Mouse (Mus musculus) neural tube, embryonic 13.5 days (tissue): ENCODE results near the gene Sp100. TPM values are rescaled to one million over a fixed set of nuclear protein-coding genes. Genes with fewer than 3 reads are reported as not detected.

Source experiments
- ATAC-seq: fragments of 200-750 bp; cut with Nextera tagmentation; 2 replicates; pipeline ENCODE4 v1.8.0; 2017; ENCODE audit warnings: low read depth, mild to moderate bottlenecking, moderate TSS enrichment, moderate library complexity
- H3K27ac ChIP-seq: fragments of 300-500 bp; sonication (generic); replicated peaks from 2 replicates; pipeline ENCODE4 v1.5.1; 2015; ENCODE audit warnings: moderate library complexity, mild to moderate bottlenecking, inconsistent platforms
- H3K27me3 ChIP-seq: fragments of 300-500 bp; sonication (generic); 2 replicates; pipeline ENCODE4 v1.6.1; 2015; ENCODE audit warnings: mild to moderate bottlenecking, inconsistent platforms
- H3K36me3 ChIP-seq: fragments of 300-500 bp; sonication (generic); 2 replicates; pipeline ENCODE4 v1.6.1; 2015; ENCODE audit warnings: mild to moderate bottlenecking, inconsistent platforms
- H3K4me1 ChIP-seq: fragments of 300-500 bp; sonication (generic); replicated peaks from 2 replicates; pipeline ENCODE4 v1.6.1; 2015; ENCODE audit warnings: inconsistent platforms
- H3K4me2 ChIP-seq: fragments of 300-500 bp; sonication (generic); 2 replicates; pipeline ENCODE4 v1.6.1; 2015; ENCODE audit warnings: inconsistent platforms, mild to moderate bottlenecking, moderate library complexity
- H3K4me3 ChIP-seq: fragments of 300-500 bp; sonication (generic); 2 replicates; pipeline ENCODE4 v1.5.1; 2015; ENCODE audit warnings: mild to moderate bottlenecking, inconsistent platforms
- H3K9ac ChIP-seq: fragments of 300-500 bp; sonication (generic); 2 replicates; pipeline ENCODE4 v1.6.1; 2015; ENCODE audit warnings: moderate library complexity, mild to moderate bottlenecking, inconsistent platforms
- H3K9me3 ChIP-seq: fragments of 300-500 bp; sonication (generic); 2 replicates; pipeline ENCODE4 v1.6.1; 2016; ENCODE audit warnings: inconsistent platforms
- whole genome bisulfite sequencing: fragments of 180-500 bp; shearing (Covaris S2); methylation state at CpG from one replicate; pipeline ENCODE4 v1.1.7; 2015; 5-methylcytosine and 5-hydroxymethylcytosine counted together
- polyA plus RNA-seq: library from polyadenylated mRNA; unstranded; fragments of >200 nt; fragmentation: Nextera tagmentation; extraction: Ambion mirVana; gene quantifications from 2 replicates; pipeline ENCODE4 v1.2.1, GENCODE M21; 2015

Sp100 gene
- polyA plus RNA-seq, 1 experiment from 2014 or later: 0.46 TPM

GRCm38 (mm10) chr1:85703245-85704186 is 53.7 kb downstream of the Sp100 start:
- Histone ChIP-seq H3K9me3 (no peaks in the 10 kb centered on the region), H3K27me3 (no peaks in the 10 kb centered on the region), H3K27ac (peak overlapping the region; percentile 47; the same call in 1 of the 2 replicates), H3K4me2 (peak overlapping the region; percentile 56), H3K4me1 (peaks cover 4% of the 10 kb centered on the region; the same call in 1 of the 2 replicates), H3K36me3 (no peaks in the 10 kb centered on the region), H3K4me3 (peak overlapping the region; percentile 38), H3K9ac (peak overlapping the region; percentile 59)
- WGBS: 27% methylated on average over 22 of the region's 22 CpGs
- ATAC-seq: peak; percentile 99

DNA sequence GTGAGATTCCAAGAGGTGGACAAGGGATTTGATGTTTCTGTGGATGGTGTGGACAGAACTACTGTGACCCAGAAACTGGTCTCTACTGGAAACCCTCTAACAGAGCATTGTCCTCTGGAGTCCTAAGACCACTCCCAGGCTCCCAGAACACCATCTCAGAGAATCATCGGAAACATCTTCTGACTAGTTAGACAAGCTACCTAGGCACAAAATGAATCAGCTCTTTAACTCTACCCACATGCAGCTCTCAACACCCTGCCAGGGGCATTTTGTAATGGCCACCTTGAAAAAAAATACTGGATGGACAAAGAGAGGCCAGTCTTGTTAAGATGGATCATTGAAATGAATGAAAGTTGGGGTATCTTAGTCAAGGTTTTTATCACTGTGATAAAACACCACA is 55.8 kb downstream of the Sp100 start:
- Histone ChIP-seq H3K27me3 (no peaks in the 10 kb centered on the region), H3K27ac (no peak overlapping the region), H3K36me3 (no peaks in the 10 kb centered on the region), H3K9me3 (no peaks in the 10 kb centered on the region), H3K4me2 (no peak overlapping the region), H3K9ac (no peak overlapping the region), H3K4me1 (peaks cover 4% of the 10 kb centered on the region; the same call in 1 of the 2 replicates), H3K4me3 (no peak overlapping the region)
- 100% methylated on average over 1 of the region's 1 CpGs for WGBS
- ATAC-seq: no peak

DNA sequence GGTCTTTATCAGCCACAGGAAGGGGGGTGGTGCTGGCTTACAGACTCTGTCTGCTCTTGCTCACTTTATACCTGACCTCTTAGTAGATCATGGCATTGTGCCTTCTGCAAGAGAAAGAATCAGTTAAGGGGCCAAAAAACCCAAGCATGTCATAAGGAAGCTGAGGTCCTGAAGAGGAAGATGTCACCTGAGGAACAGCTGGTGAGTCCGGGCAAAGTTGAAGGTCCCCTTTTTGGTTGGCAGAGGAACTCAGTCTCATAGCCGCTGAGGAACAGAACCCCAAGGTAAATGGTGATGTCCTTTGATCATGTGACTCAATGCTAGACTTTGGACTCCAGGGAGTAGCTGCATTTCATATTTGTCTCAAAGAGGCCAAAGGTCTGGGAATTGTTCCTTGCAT is 57.0 kb downstream of the Sp100 start:
- H3K9me3 ChIP-seq: no peaks in the 10 kb centered on the region
- no peak overlapping the region for H3K4me3 ChIP-seq
- no peak overlapping the region for H3K4me2 ChIP-seq
- H3K27me3 ChIP-seq: no peaks in the 10 kb centered on the region
- peaks cover 4% of the 10 kb centered on the region; the same call in 1 of the 2 replicates for H3K4me1 ChIP-seq
- no peaks in the 10 kb centered on the region for H3K36me3 ChIP-seq
- H3K27ac ChIP-seq: no peak overlapping the region
- H3K9ac ChIP-seq: no peak overlapping the region
- ATAC-seq: no peak
- 90% methylated on average over 2 of the region's 2 CpGs for WGBS

GRCm38 (mm10) chr1:85714501-85714900 is 64.7 kb downstream of the Sp100 start:
- no peak overlapping the region for H3K4me3 ChIP-seq
- H3K27ac ChIP-seq: no peak overlapping the region
- no peak overlapping the region for H3K4me2 ChIP-seq
- no peaks in the 10 kb centered on the region for H3K27me3 ChIP-seq
- ATAC-seq: no peak
- no peaks in the 10 kb centered on the region for H3K36me3 ChIP-seq
- H3K4me1 ChIP-seq: no peaks in the 10 kb centered on the region
- H3K9ac ChIP-seq: no peak overlapping the region
- H3K9me3 ChIP-seq: no peaks in the 10 kb centered on the region

GRCm38 (mm10) chr1:85716447-85717027 is 66.7 kb downstream of the Sp100 start:
- 57% methylated on average over 7 of the region's 7 CpGs for WGBS
- Histone ChIP-seq H3K36me3 (no peaks in the 10 kb centered on the region), H3K9ac (no peak overlapping the region), H3K9me3 (no peaks in the 10 kb centered on the region), H3K27me3 (no peaks in the 10 kb centered on the region), H3K4me3 (no peak overlapping the region), H3K4me1 (peaks cover 13% of the 10 kb centered on the region), H3K27ac (no peak overlapping the region), H3K4me2 (no peak overlapping the region)
- ATAC-seq: no peak

DNA sequence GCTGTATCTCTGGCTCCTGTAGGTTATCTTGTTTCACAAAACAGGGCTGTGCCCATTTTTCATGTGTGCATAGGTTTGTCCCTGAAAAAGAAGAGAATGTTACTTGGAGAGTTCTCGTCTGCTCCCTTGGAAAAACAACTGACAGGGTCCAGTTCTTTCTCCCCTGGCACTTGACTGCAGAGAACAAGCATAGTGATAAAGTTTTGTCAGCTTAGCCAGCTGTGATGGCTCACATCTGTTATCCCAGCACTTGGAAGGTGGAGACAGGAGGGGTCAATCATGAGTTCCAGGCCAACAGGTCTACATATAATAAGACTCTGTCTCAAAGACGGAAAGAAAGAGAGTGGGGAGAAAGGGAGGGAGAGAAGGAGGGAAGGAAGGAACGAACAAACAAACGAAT is 69.3 kb downstream of the Sp100 start:
- Histone ChIP-seq H3K27ac (no peak overlapping the region), H3K9me3 (no peaks in the 10 kb centered on the region), H3K9ac (no peak overlapping the region), H3K27me3 (no peaks in the 10 kb centered on the region), H3K36me3 (no peaks in the 10 kb centered on the region), H3K4me3 (no peak overlapping the region), H3K4me1 (peaks cover 13% of the 10 kb centered on the region), H3K4me2 (no peak overlapping the region)
- 74% methylated on average over 4 of the region's 4 CpGs for WGBS
- no peak for ATAC-seq

- Histone ChIP-seq H3K27me3 (no peaks in the 10 kb centered on the region), H3K4me3 (no peak overlapping the region), H3K4me1 (peaks cover 13% of the 10 kb centered on the region), H3K9ac (no peak overlapping the region), H3K4me2 (no peak overlapping the region), H3K36me3 (no peaks in the 10 kb centered on the region), H3K9me3 (no peaks in the 10 kb centered on the region), H3K27ac (no peak overlapping the region)
- 53% methylated on average over 10 of the region's 10 CpGs for WGBS
- ATAC-seq: peak; percentile 78
Observed at GRCm38 (mm10) chr1:85720220-85720893, 70.6 kb downstream of the Sp100 start.

DNA sequence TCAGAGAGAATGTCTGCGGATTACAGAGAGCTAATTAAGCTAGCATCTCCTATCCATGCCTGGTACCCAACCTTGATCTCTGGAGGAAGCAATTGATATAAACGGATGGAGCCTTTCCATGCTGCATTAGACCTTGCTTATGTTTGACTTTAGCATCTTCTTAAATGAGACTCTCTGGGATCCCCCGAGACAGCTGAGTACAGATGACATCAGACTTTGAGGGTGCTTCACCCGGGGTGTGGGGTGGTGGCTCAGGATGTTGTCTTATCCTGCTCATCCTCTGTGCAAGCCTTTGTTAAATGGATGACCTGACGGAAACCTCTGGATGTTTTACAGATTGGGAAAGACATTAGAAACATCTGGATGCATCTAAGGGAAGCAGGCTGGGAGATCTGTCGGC is 80.7 kb downstream of the Sp100 start:
- no peak for ATAC-seq
- no peaks in the 10 kb centered on the region for H3K4me1 ChIP-seq
- H3K4me2 ChIP-seq: no peak overlapping the region
- no peaks in the 10 kb centered on the region for H3K36me3 ChIP-seq
- H3K27me3 ChIP-seq: no peaks in the 10 kb centered on the region
- no peak overlapping the region for H3K4me3 ChIP-seq
- no peak overlapping the region for H3K9ac ChIP-seq
- no peak overlapping the region for H3K27ac ChIP-seq
- H3K9me3 ChIP-seq: no peaks in the 10 kb centered on the region
- 88% methylated on average over 6 of the region's 6 CpGs for WGBS

DNA sequence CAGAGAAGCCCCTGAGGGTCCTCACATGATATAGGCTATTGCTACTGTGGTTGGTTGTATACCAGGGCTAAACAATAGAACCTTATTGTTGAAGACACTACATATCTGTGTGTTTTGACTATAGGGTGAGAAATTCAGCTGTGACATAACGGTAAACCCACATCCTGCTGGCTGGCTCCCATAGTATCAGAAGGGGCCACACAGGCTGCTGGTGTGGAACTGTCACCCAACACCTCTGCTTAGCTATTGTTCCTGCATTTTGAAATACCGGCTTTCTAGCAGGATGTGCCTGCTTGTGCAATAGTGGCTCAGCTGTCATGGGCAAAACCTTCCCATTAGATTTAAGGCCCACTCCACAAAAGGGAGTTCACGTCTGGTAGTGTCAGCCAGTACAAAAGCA is 82.8 kb downstream of the Sp100 start:
- H3K4me2 ChIP-seq: no peak overlapping the region
- H3K9me3 ChIP-seq: no peaks in the 10 kb centered on the region
- no peak overlapping the region for H3K27ac ChIP-seq
- ATAC-seq: no peak
- no peak overlapping the region for H3K9ac ChIP-seq
- no peaks in the 10 kb centered on the region for H3K36me3 ChIP-seq
- H3K4me1 ChIP-seq: peaks cover 5% of the 10 kb centered on the region; the same call in 1 of the 2 replicates
- H3K27me3 ChIP-seq: no peaks in the 10 kb centered on the region
- 73% methylated on average over 3 of the region's 3 CpGs for WGBS
- no peak overlapping the region for H3K4me3 ChIP-seq

DNA sequence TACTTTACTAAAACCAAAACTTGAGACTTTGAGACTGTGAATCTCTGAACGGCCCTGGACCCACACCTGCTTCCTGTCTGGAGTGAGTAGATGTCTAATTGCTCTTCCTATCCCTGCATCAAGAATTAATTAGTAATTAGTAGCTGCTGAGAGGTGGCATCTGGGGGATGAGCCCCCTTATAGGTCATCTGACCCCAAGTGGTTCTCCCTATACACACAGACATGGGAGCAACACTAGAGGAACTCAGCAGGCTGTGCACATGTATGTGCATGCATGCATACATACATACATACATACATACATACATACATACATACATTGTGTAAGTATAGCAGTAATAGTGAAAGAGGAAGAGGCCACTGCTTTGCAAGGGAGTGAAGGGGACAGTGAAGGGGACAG is 84.7 kb downstream of the Sp100 start:
- 89% methylated on average over 1 of the region's 1 CpGs for whole genome bisulfite sequencing
- no peak overlapping the region for H3K4me2 ChIP-seq
- no peaks in the 10 kb centered on the region for H3K27me3 ChIP-seq
- no peak overlapping the region for H3K4me3 ChIP-seq
- H3K4me1 ChIP-seq: peaks cover 5% of the 10 kb centered on the region; the same call in 1 of the 2 replicates
- H3K27ac ChIP-seq: no peak overlapping the region
- no peaks in the 10 kb centered on the region; the same call in 1 of the 2 replicates for H3K9me3 ChIP-seq
- no peak overlapping the region for H3K9ac ChIP-seq
- no peaks in the 10 kb centered on the region for H3K36me3 ChIP-seq
- ATAC-seq: no peak

GRCm38 (mm10) chr1:85735463-85736123 is 85.8 kb downstream of the Sp100 start:
- ATAC-seq: no peak; the same call in 1 of the 2 replicates
- H3K4me2 ChIP-seq: peak overlapping the region; percentile 43; the same call in 1 of the 2 replicates

More at GRCm38 (mm10) chr1:85735463-85736123, 85.8 kb downstream of the Sp100 start:
- Histone ChIP-seq H3K4me3 (no peak overlapping the region), H3K27me3 (no peaks in the 10 kb centered on the region), H3K4me1 (peaks cover 5% of the 10 kb centered on the region; the same call in 1 of the 2 replicates), H3K36me3 (no peaks in the 10 kb centered on the region), H3K27ac (no peak overlapping the region), H3K9ac (no peak overlapping the region), H3K9me3 (no peaks in the 10 kb centered on the region; the same call in 1 of the 2 replicates)
- 70% methylated on average over 13 of the region's 13 CpGs for WGBS
